ENCODE assay signal across 12 mouse cellular contexts in genomic region chr11:8949765-8950430, GRCm38 (mm10). TPM values are rescaled to one million over a fixed set of nuclear protein-coding genes. Genes with fewer than 3 reads are reported as not detected.
DNase-seq lines count a peak whose midpoint lies in the region; ATAC-seq and TF ChIP-seq lines count a peak whose summit lies in the region.
"Had no signal": no experiment of that assay in that cellular context is flagged by ENCODE, and none has a peak within 500 bp of the region (broad histone marks: within the 10 kb centered on the region; RNA-seq: fewer than 3 reads in every experiment).

No protein-coding gene starts in this region.

- 57% methylated on average over 6 of the region's 6 CpGs for WGBS in heart, embryonic 12.5 days
- WGBS in heart, embryonic 11.5 days (ENCODE audit: insufficient replicate concordance): 64% methylated on average over 6 of the region's 6 CpGs
- 59% methylated on average over 6 of the region's 6 CpGs for WGBS in liver, adult 2 months
- WGBS in liver, embryonic 12.5 days (ENCODE audit: insufficient replicate concordance): 73% methylated on average over 6 of the region's 6 CpGs
- WGBS in forebrain, embryonic 15.5 days: 21% methylated on average over 6 of the region's 6 CpGs
- WGBS in midbrain, embryonic 16.5 days: 63% methylated on average over 6 of the region's 6 CpGs

- DNase-seq in liver, adult 2 months (ENCODE audit: extremely low read depth, low read depth, low spot score): peak; percentile 26
- no peak for DNase-seq in adrenal gland, adult 18-20 months (ENCODE audit: low spot score in 2 of 2)
- no peak for DNase-seq in adrenal gland, postnatal 4 days (ENCODE audit: low spot score in 2 of 2)
- DNase-seq: cerebellum, adult 11-12 months; heart, postnatal 10 days had no signal

- H3K79me2 ChIP-seq in liver, adult 2 months (ENCODE audit: control insufficient read depth, insufficient read depth, low read length): no peaks in the 10 kb centered on the region

- H3K4me2 ChIP-seq in heart, embryonic 12.5 days: no peak overlapping the region
- no peak overlapping the region for H3K4me2 ChIP-seq in heart, embryonic 11.5 days
- H3K4me2 ChIP-seq in liver, embryonic 12.5 days: no peak overlapping the region
- H3K4me2 ChIP-seq in forebrain, embryonic 15.5 days (replicated peaks): no peak overlapping the region
- no peak overlapping the region for H3K4me2 ChIP-seq in midbrain, embryonic 16.5 days (ENCODE audit: low read length)

- H3K27ac ChIP-seq in heart, embryonic 12.5 days (ENCODE audit: poor library complexity, severe bottlenecking): peak overlapping the region; percentile 9; the same call in 1 of the 2 replicates
- H3K27ac ChIP-seq in heart, embryonic 11.5 days (ENCODE audit: low read depth, low read length): no peak overlapping the region
- no peak overlapping the region for H3K27ac ChIP-seq in liver, adult 2 months (replicated peaks; ENCODE audit: insufficient read depth, low read depth, low read length)
- H3K27ac ChIP-seq in liver, embryonic 12.5 days: no peak overlapping the region
- H3K27ac ChIP-seq in forebrain, embryonic 15.5 days (replicated peaks): no peak overlapping the region; the same call in 1 of the 2 replicates
- H3K27ac ChIP-seq in midbrain, embryonic 16.5 days (ENCODE audit: low read length): no peak overlapping the region

- no peaks in the 10 kb centered on the region for H3K27me3 ChIP-seq in heart, embryonic 12.5 days (replicated peaks)
- no peaks in the 10 kb centered on the region for H3K27me3 ChIP-seq in heart, embryonic 11.5 days (ENCODE audit: control insufficient read depth, insufficient read depth, low read length)
- H3K27me3 ChIP-seq in liver, adult 2 months (ENCODE audit: control insufficient read depth, insufficient read depth, low read length): no peaks in the 10 kb centered on the region
- H3K27me3 ChIP-seq in liver, embryonic 12.5 days (replicated peaks): no peaks in the 10 kb centered on the region
- H3K27me3 ChIP-seq in forebrain, embryonic 15.5 days: no peaks in the 10 kb centered on the region
- H3K27me3 ChIP-seq in midbrain, embryonic 16.5 days (ENCODE audit: control insufficient read depth, insufficient read depth, low read depth, low read length): no peaks in the 10 kb centered on the region

- no peaks in the 10 kb centered on the region for H3K36me3 ChIP-seq in heart, embryonic 12.5 days
- H3K36me3 ChIP-seq in heart, embryonic 11.5 days (ENCODE audit: control insufficient read depth, insufficient read depth, low read length): no peaks in the 10 kb centered on the region
- no peaks in the 10 kb centered on the region for H3K36me3 ChIP-seq in liver, adult 2 months (ENCODE audit: control insufficient read depth, insufficient read depth, low read length)
- no peaks in the 10 kb centered on the region for H3K36me3 ChIP-seq in liver, embryonic 12.5 days
- no peaks in the 10 kb centered on the region for H3K36me3 ChIP-seq in forebrain, embryonic 15.5 days
- no peaks in the 10 kb centered on the region for H3K36me3 ChIP-seq in midbrain, embryonic 16.5 days (ENCODE audit: control insufficient read depth, insufficient read depth, low read length)

- no peak for TF ChIP-seq CTCF in liver, adult 2 months (IDR thresholded peaks at IDR 0.05; ENCODE audit: low read depth, low read length)

- no peak for TF ChIP-seq POLR2A in liver, adult 2 months (IDR thresholded peaks at IDR 0.05; ENCODE audit: extremely low read depth, insufficient read depth, low read length)

- ATAC-seq in heart, embryonic 12.5 days (ENCODE audit: insufficient number of reproducible peaks, low FRiP score): no peak
- ATAC-seq in heart, embryonic 11.5 days (replicated peaks; ENCODE audit: insufficient number of reproducible peaks, low FRiP score, low TSS enrichment): no peak
- no peak for ATAC-seq in liver, embryonic 12.5 days
- peak; percentile 67 for ATAC-seq in forebrain, embryonic 15.5 days (replicated peaks)
- peak; percentile 46; the same call in 1 of the 2 replicates for ATAC-seq in midbrain, embryonic 16.5 days

- no peak overlapping the region for H3K4me3 ChIP-seq in heart, embryonic 12.5 days
- H3K4me3 ChIP-seq in heart, embryonic 11.5 days (ENCODE audit: low read depth, low read length): no peak overlapping the region
- H3K4me3 ChIP-seq in liver, adult 2 months (ENCODE audit: insufficient read depth, low read depth, low read length): no peak overlapping the region
- no peak overlapping the region for H3K4me3 ChIP-seq in liver, embryonic 12.5 days
- no peak overlapping the region for H3K4me3 ChIP-seq in forebrain, embryonic 15.5 days
- H3K4me3 ChIP-seq in midbrain, embryonic 16.5 days (ENCODE audit: low read depth, low read length): no peak overlapping the region

- peaks cover 28% of the 10 kb centered on the region for H3K4me1 ChIP-seq in heart, embryonic 12.5 days (replicated peaks)
- peaks cover 4% of the 10 kb centered on the region; the same call in 1 of the 2 replicates for H3K4me1 ChIP-seq in heart, embryonic 11.5 days (ENCODE audit: control insufficient read depth, insufficient read depth, low read length)
- no peaks in the 10 kb centered on the region for H3K4me1 ChIP-seq in liver, adult 2 months (ENCODE audit: control insufficient read depth, insufficient read depth, low read length)
- H3K4me1 ChIP-seq in liver, embryonic 12.5 days: no peaks in the 10 kb centered on the region
- peaks cover 8% of the 10 kb centered on the region for H3K4me1 ChIP-seq in forebrain, embryonic 15.5 days
- no peaks in the 10 kb centered on the region for H3K4me1 ChIP-seq in midbrain, embryonic 16.5 days (ENCODE audit: control insufficient read depth, insufficient read depth, low read length)

- no peak overlapping the region for H3K9ac ChIP-seq in heart, embryonic 12.5 days
- no peak overlapping the region for H3K9ac ChIP-seq in heart, embryonic 11.5 days (ENCODE audit: low read depth, low read length)
- no peak overlapping the region for H3K9ac ChIP-seq in liver, adult 2 months (ENCODE audit: low read depth, low read length)
- H3K9ac ChIP-seq in liver, embryonic 12.5 days: no peak overlapping the region
- no peak overlapping the region for H3K9ac ChIP-seq in forebrain, embryonic 15.5 days (replicated peaks)
- no peak overlapping the region for H3K9ac ChIP-seq in midbrain, embryonic 16.5 days (ENCODE audit: low read depth, low read length)

- 0 out of 2 replicates have a peak, but pooled peaks cover 2% of the 10 kb centered on the region for H3K9me3 ChIP-seq in heart, embryonic 12.5 days (replicated peaks)
- H3K9me3 ChIP-seq in heart, embryonic 11.5 days (replicated peaks; ENCODE audit: control insufficient read depth, low read length): no peaks in the 10 kb centered on the region
- H3K9me3 ChIP-seq in liver, embryonic 12.5 days (replicated peaks): no peaks in the 10 kb centered on the region
- H3K9me3 ChIP-seq in forebrain, embryonic 15.5 days: no peaks in the 10 kb centered on the region
- no peaks in the 10 kb centered on the region for H3K9me3 ChIP-seq in midbrain, embryonic 16.5 days (replicated peaks; ENCODE audit: control insufficient read depth, low read length, poor library complexity, severe bottlenecking)

RNA-seq across cellular contexts. Expression of gene Pkd1l1, which starts 23.2 kb away (rescaled TPM):
- 0.04 and 0.05 TPM in 2 replicates for polyA plus RNA-seq in heart, embryonic 12.5 days (2016; fragmentation: Nextera tagmentation; extraction: Ambion mirVana)
- 0.07 TPM in 1 of 2 replicates, not detected in the other for polyA plus RNA-seq in heart, embryonic 11.5 days (2014; fragmentation: Nextera tagmentation; extraction: Ambion mirVana)
- under 0.01 TPM in 1 of 2 replicates, not detected in the other for total RNA-seq in liver, adult 2 months (2014; rRNA removed)
- 0.04 TPM in 1 of 2 replicates, not detected in the other for polyA plus RNA-seq in liver, adult 2 months (2012; rRNA removed)
- polyA plus RNA-seq in liver, embryonic 12.5 days (2016; fragmentation: Nextera tagmentation; extraction: Ambion mirVana): 0.06 and 0.22 TPM in 2 replicates
- polyA plus RNA-seq in forebrain, embryonic 15.5 days (2015; fragmentation: Nextera tagmentation; extraction: Ambion mirVana): 0.27 and 0.31 TPM in 2 replicates
- polyA plus RNA-seq in midbrain, embryonic 16.5 days (2015; fragmentation: Nextera tagmentation; extraction: Ambion mirVana): 0.20 and 0.22 TPM in 2 replicates
- under 1 TPM in 1 of 2 experiments, not detected in 1; 0.13 TPM for total RNA-seq in adrenal gland, adult 18-20 months (2021)
- total RNA-seq in adrenal gland, postnatal 4 days (2021): under 1 TPM; 0.08 to 0.20 TPM
- total RNA-seq: heart, postnatal 10 days; layer of hippocampus, postnatal 25 days; megakaryocyte, adult 5-6 weeks had no signal

Comparison
In these comparisons a context has a peak if more than half of its experiments do, and no peak if none do; other contexts are left out.
1. ATAC-seq: peak in forebrain, embryonic 15.5 days (single experiment) and midbrain, embryonic 16.5 days (single experiment); none in heart, embryonic 12.5 days (single experiment), heart, embryonic 11.5 days (single experiment) and liver, embryonic 12.5 days (single experiment).